Mouse (Mus musculus): ENCODE results near the gene Kif21a.

Gene Kif21a

GRCm38 (mm10) chr15:90938469-90938868, 111.3 kb downstream of the Kif21a start:
- no peak for DNase-seq (ENCODE audit: low spot score)

- no peak for DNase-seq (ENCODE audit: low spot score)
Measured at GRCm38 (mm10) chr15:90935579-90935978, 114.2 kb downstream of the Kif21a start.

DNA sequence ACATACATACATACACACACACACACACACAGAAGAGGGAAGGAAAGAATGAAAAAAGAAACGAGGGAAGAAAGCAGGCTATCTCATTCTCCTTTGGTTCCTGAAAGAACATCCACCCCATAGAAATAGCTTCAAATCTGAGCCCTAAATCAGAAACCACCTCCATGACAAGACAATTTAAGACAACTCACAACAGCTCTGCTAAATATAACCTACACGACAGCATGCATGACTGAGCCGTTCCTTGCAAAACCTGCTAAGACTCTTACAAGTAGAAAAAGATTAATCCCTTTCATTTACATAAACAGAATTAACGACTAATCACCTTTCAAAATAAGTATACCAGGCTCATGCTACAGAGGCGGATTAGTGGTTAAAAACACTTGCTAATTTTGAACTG, 118.3 kb downstream of the Kif21a start:
- DNase-seq (ENCODE audit: low spot score): no peak

DNA sequence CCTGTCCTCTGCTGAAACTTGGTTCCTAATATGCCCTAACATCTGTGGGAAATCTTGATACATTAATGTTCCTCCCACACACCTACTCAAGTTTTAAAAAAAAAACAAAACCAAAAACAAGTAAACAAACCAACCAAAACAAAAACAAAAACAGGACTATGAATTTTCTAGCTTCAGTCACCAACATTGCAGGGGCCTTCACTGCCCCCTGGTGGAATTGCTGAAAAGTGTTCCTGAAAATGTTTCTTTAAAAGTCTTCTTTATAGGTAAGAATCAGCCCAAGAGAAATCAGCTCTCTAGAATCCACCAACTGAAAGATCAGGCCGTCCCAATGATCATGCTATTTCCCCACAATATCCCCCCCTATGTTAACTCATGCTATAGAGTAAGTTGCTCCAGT, 120.7 kb downstream of the Kif21a start:
- DNase-seq (ENCODE audit: low spot score): peak; percentile 15

GRCm38 (mm10) chr15:90896480-90896879, 153.3 kb downstream of the Kif21a start:
- no peak for DNase-seq (ENCODE audit: low spot score)

DNA sequence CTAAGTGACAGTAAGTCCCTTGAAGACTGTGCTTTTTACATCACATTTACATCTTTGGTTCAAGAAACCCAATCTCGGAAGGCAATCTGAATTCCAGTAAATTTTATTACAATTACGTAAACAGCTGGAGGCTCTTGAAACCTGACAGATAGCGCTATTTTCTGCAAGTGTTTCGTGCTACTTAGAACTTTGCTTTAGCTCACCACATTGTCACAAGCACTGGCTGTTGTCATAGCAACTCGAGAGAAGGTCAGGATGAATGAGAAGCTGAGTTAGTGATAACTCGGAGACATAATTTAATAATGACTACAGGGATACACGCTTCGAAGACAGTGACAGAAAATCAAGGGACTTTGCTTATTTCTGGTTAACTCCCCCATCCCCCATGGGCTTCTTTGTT, 162.3 kb downstream of the Kif21a start:
- no peak for DNase-seq (ENCODE audit: low spot score)
